Mouse (Mus musculus): Measurements from ENCODE around the gene Samd15. TPM values are rescaled to one million over a fixed set of nuclear protein-coding genes. Genes with fewer than 3 reads are reported as not detected.

The Samd15 gene
- total RNA-seq, 2 experiments from 2014 or later = 2.6 to 3.1 TPM

GRCm38 (mm10) chr12:87224950-87225349 lies 25.4 kb downstream of the Samd15 start:
- intact Hi-C loops (cut with DNase I) = no loop called here
- DNase-seq (ENCODE audit: extremely low spot score in 1 of 2, low spot score in 2 of 2) = no peak

DNA sequence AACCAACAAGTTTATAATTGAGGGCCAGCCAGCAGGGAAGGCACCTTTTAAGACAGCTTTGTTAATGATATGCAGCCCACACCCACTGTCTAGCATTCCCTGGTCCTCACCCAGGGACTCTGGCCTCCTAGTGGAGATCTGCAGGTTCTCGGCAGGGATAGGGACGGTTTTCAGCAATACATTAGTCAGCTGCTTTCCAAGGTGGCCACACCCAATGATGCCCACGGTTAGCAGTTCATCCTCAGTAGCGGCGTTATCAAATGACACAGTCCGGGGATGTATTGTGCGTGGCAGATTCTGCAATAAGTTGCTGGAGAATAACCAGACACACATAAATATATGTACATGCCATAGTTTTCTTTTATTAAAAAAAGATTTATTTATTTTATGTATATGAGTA lies 27.3 kb downstream of the Samd15 start:
- intact Hi-C loops (cut with DNase I) = no loop called here
- no peak for DNase-seq (ENCODE audit: extremely low spot score in 1 of 2, low spot score in 2 of 2)

GRCm38 (mm10) chr12:87229633-87230032 lies 30.1 kb downstream of the Samd15 start:
- DNase-seq (ENCODE audit: extremely low spot score in 1 of 2, low spot score in 2 of 2) = no peak
- intact Hi-C loops (cut with DNase I) = no loop called here

- DNase-seq (ENCODE audit: extremely low spot score in 1 of 2, low spot score in 2 of 2) = no peak
- intact Hi-C loops (cut with DNase I) = no loop called here
Observed at GRCm38 (mm10) chr12:87230379-87230895, 30.9 kb downstream of the Samd15 start.

DNA sequence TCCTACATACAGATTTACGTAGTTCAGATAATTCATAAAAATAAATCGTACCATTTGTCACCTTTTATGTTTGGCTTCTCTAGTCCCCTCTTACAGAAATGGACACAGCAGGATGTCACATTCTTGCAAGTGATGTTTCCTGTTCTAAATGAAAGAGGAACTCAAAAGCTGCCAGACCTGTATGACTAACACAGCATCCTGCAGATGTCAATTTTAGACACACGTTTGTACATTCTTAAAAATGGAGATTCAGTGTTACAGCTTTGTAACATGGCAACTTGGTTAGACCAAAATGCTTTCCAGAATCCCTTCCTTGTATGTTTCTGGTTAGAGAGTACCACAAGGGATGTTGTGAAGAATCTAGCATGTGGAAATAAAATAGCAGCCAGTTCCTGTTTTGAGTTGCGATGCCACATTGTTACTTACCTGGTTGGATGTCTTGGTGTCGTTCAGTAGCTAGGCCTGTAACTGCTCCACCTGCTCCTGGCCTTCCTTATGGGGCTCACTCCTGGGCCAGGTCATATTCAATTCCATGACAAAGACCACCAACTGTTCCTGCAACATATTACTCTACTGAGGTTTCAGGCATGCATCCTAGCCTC lies 37.5 kb downstream of the Samd15 start:
- no peak for DNase-seq (ENCODE audit: extremely low spot score in 1 of 2, low spot score in 2 of 2)
- intact Hi-C loops (cut with DNase I) = no loop called here

DNA sequence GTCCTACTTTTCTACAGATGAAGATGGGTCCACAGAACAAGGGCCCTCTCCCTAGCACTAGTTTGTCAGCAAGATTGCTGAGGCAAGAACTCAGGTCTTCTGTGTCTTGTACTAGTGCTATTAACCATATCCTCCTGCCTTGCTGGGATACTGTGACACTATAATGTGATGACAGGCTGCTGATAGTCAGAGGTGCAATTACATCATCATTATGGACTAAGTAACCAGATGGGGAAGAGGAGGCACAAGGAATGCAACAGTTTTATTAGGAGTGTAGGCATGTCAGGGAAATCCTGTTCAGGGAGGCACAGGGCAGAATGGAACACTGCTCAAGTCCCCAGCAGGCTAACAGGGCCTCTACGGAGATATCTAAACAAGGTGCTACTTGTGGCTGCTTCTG lies 39.1 kb downstream of the Samd15 start, which contains the start of gene Noxred1:
Gene Noxred1, minus strand, starts transcription at position 101 of the 400 bp plus-strand sequence.
- intact Hi-C loops (cut with DNase I) = no loop called here
- DNase-seq (ENCODE audit: extremely low spot score in 1 of 2, low spot score in 2 of 2) = no peak

GRCm38 (mm10) chr12:87250161-87250560 lies 50.6 kb downstream of the Samd15 start:
- intact Hi-C loops (cut with DNase I) = loop anchor here (10.0 kb wide), 1 partner anchor 205 kb away; no protein-coding TSS in a partner anchor

DNA sequence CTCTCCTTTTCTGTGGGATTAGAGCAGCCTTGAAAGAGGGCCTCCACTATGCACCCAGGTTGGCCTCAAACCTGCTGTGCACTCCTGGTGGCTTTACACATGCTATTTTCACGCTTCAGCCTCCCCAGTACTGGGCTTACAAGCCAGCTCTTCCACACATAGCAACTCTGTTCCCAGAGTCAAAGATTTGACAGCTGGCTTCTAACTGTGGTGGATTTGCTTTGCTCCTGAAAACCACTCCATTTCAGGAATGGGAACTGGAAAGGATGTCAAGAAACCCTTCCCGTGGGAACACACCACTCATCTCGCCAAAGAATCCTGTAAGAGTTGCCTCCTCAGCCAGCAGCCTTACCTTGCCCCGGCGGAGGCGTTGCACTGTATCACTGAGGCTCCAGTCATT lies 54.4 kb downstream of the Samd15 start:
- DNase-seq (ENCODE audit: extremely low spot score in 1 of 2, low spot score in 2 of 2) = no peak

More at GRCm38 (mm10) chr12:87250161-87250560, 50.6 kb downstream of the Samd15 start:
- no peak for DNase-seq (ENCODE audit: extremely low spot score in 1 of 2, low spot score in 2 of 2)

GRCm38 (mm10) chr12:87256629-87257028 lies 57.1 kb downstream of the Samd15 start:
- intact Hi-C loops (cut with DNase I) = loop anchor here (10.0 kb wide), 1 partner anchor 198 kb away; no protein-coding TSS in a partner anchor
- no peak for DNase-seq (ENCODE audit: extremely low spot score in 1 of 2, low spot score in 2 of 2)

More for the DNA sequence above, 54.4 kb downstream of the Samd15 start:
- intact Hi-C loops (cut with DNase I) = loop anchor here (10.0 kb wide), 1 partner anchor 201 kb away; no protein-coding TSS in a partner anchor

GRCm38 (mm10) chr12:87260562-87260961 lies 61.0 kb downstream of the Samd15 start:
- no peak for DNase-seq (ENCODE audit: extremely low spot score in 1 of 2, low spot score in 2 of 2)
- intact Hi-C loops (cut with DNase I) = no loop called here

Other genes starting within 250 kb of the Samd15 start
- gene Zdhhc22, start 209.3 kb upstream of the Samd15 start, total RNA-seq (2021) = 10 to 100 TPM; 45.0 to 47.8 TPM
- gene Tmem63c, start 178.4 kb upstream of the Samd15 start, total RNA-seq (2021) = 10 to 100 TPM; 41.9 to 46.4 TPM
- 1 to 10 TPM; 9.3 to 10.0 TPM for gene Ngb, start 97.2 kb upstream of the Samd15 start, total RNA-seq (2021)
- gene Gstz1, start 52.6 kb upstream of the Samd15 start, total RNA-seq (2021) = 10 to 100 TPM; 57.8 to 62.2 TPM
- gene Pomt2, start 51.8 kb upstream of the Samd15 start, total RNA-seq (2021) = 10 to 100 TPM; 21.0 to 22.8 TPM
- 10 to 100 TPM; 27.5 to 29.9 TPM for gene Tmed8, start 731 bp downstream of the Samd15 start, total RNA-seq (2021)
- gene Noxred1, start 39.0 kb downstream of the Samd15 start, total RNA-seq (2021) = under 1 TPM; 0.71 to 0.81 TPM
- gene Vipas39, start 66.5 kb downstream of the Samd15 start, total RNA-seq (2021) = 10 to 100 TPM; 60.9 to 61.7 TPM
- gene Ahsa1, start 66.8 kb downstream of the Samd15 start, total RNA-seq (2021) = 100 to 1,000 TPM; 157 to 158 TPM
- gene Ism2, start 100.0 kb downstream of the Samd15 start, total RNA-seq (2021) = 1 to 10 TPM in 1 of 2 experiments, under 1 TPM in 1; 0.84 to 1.1 TPM
- gene Sptlc2, start 188.6 kb downstream of the Samd15 start, total RNA-seq (2021) = 10 to 100 TPM; 61.4 to 64.8 TPM
- gene Slirp, start 244.2 kb downstream of the Samd15 start, total RNA-seq (2021) = 10 to 100 TPM; 89.7 to 95.3 TPM
- 10 to 100 TPM; 19.3 to 19.6 TPM for gene Alkbh1, start 244.3 kb downstream of the Samd15 start, total RNA-seq (2021)

All from left cerebral cortex, postnatal 10 days (tissue).